Mouse (Mus musculus): ENCODE data around the gene Col18a1. TPM values are rescaled to one million over a fixed set of nuclear protein-coding genes. Genes with fewer than 3 reads are reported as not detected.

Gene Col18a1
- polyA plus RNA-seq, 1 experiment from 2014 or later: 122 TPM

Other genes starting within 250 kb of the Col18a1 start
- gene Pcbp3, start 204.7 kb downstream of the Col18a1 start, polyA plus RNA-seq (2016; fragmentation: Nextera tagmentation; extraction: Ambion mirVana): 52.5 and 53.1 TPM in 2 replicates
- 27.5 and 35.2 TPM in 2 replicates for gene Slc19a1, start 134.3 kb downstream of the Col18a1 start, polyA plus RNA-seq (2016; fragmentation: Nextera tagmentation; extraction: Ambion mirVana)
- gene Pofut2, start 92.7 kb upstream of the Col18a1 start, polyA plus RNA-seq (2016; fragmentation: Nextera tagmentation; extraction: Ambion mirVana): 109 and 111 TPM in 2 replicates

All from embryonic facial prominence, embryonic 12.5 days (tissue).